Mouse (Mus musculus): ENCODE data around the gene Hspa1a. TPM values are rescaled to one million over a fixed set of nuclear protein-coding genes. Genes with fewer than 3 reads are reported as not detected.
A peak's percentile ranks its signal among the peaks of the same experiment; 100 is the strongest.
"Not testable (repeated sequence)": the region's sequence is repeated elsewhere in the genome, so short reads cannot be mapped to it uniquely, and the experiment has no call there.

Hspa1a gene
- polyA plus RNA-seq, 1 experiment from 2014 or later, result 5.8 TPM

DNA sequence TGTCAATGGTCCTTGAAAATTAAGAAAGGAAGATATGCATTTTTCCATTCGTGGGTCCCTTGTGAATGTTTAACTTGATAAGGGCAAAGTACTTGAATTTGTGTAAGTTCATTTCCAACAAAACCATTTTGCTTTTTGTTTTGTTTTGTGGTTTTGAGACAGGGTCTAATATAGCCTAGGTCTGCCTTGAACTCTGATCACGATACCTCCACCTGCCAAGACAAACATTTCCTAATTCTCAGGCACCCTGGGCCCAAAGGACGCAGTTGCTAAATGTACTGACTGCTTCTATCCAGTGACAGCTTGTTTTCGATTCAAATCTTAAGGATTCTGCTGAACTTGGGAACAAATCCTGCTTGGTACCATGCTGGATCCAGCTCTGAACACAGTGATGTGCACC lies 7.7 kb upstream of the Hspa1a start:
- H3K27ac ChIP-seq, result no peak overlapping the region
- 94% methylated on average over 4 of the region's 4 CpGs for WGBS
- no peak overlapping the region for H3K9ac ChIP-seq
- H3K36me3 ChIP-seq, result 0 out of 2 replicates have a peak, but pooled peaks cover 2% of the 10 kb centered on the region
- no peak for ATAC-seq (ENCODE audit: insufficient number of reproducible peaks, insufficient read depth, low FRiP score, low TSS enrichment, low read depth)
- H3K4me3 ChIP-seq, result no peak overlapping the region
- H3K27me3 ChIP-seq, result no peaks in the 10 kb centered on the region
- no peak overlapping the region for H3K4me2 ChIP-seq
- no peaks in the 10 kb centered on the region for H3K9me3 ChIP-seq
- peaks cover 13% of the 10 kb centered on the region for H3K4me1 ChIP-seq

GRCm38 (mm10) chr17:34978239-34978638 lies 6.3 kb upstream of the Hspa1a start:
- Histone ChIP-seq H3K36me3 (0 out of 2 replicates have a peak, but pooled peaks cover 2% of the 10 kb centered on the region), H3K9me3 (no peaks in the 10 kb centered on the region), H3K27me3 (peaks cover 4% of the 10 kb centered on the region; the same call in 1 of the 2 replicates), H3K4me3 (no peak overlapping the region), H3K27ac (no peak overlapping the region), H3K4me2 (no peak overlapping the region), H3K4me1 (peaks cover 13% of the 10 kb centered on the region), H3K9ac (no peak overlapping the region)
- 89% methylated on average over 27 of the region's 27 CpGs for WGBS
- ATAC-seq (ENCODE audit: insufficient number of reproducible peaks, insufficient read depth, low FRiP score, low TSS enrichment, low read depth), result no peak

DNA sequence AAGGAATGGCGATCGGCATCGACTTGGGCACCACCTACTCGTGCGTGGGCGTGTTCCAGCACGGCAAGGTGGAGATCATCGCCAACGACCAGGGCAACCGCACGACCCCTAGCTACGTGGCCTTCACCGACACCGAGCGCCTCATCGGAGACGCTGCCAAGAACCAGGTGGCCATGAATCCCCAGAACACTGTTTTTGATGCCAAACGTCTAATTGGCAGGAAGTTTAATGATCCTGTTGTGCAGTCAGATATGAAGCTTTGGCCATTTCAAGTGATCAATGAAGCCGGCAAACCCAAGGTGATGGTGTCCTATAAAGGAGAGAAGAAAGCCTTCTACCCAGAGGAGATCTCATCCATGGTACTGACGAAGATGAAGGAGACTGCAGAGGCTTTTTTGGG lies 5.0 kb upstream of the Hspa1a start:
- WGBS, result 94% methylated on average over 20 of the region's 20 CpGs

DNA sequence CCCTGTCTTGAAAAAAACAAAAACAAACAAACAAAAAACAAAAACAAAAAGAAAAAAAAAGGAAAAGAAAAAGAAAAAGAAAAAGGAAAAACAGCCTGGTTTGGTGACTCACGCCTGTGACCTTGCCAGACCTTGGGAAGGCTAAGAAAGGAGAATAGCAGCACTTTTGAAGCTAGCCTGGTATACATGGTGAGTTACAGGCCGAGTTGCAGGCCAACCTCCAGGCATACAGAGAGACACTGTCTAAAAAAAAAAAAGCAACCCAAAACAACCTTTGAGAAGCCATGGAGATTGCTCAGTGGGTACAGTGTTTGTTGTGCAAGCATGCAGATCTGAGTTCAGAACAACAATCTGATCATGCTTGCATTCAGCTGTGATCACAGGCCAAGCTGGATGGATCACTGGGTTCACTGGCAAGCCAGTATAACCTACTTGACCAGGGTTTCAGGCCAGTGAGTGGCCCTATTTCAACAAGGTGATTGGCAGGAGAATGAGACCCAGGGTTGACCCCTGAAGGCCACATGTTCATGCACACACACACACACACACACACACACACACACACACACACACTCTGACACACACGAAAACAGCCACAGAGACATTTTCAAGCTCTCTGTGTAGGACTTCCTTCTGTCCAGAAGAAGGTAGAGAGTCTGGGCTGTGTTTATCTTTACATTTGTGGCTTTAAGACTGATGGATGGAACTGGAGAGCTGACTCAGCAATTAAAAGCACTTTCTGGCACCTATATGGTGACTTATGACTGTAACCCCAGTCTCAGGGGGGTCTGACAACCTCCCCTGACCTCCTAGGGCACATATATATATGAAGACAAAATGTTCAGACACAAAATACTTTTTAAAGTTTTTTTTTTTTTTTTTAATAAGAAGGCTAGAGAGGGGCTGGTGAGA lies 3.9 kb upstream of the Hspa1a start:
- Histone ChIP-seq H3K27ac (no peak overlapping the region), H3K4me1 (peaks cover 10% of the 10 kb centered on the region), H3K9ac (no peak overlapping the region), H3K4me2 (no peak overlapping the region), H3K9me3 (no peaks in the 10 kb centered on the region), H3K4me3 (no peak overlapping the region), H3K36me3 (0 out of 2 replicates have a peak, but pooled peaks cover 2% of the 10 kb centered on the region), H3K27me3 (peaks cover 4% of the 10 kb centered on the region; the same call in 1 of the 2 replicates)
- ATAC-seq (ENCODE audit: insufficient number of reproducible peaks, insufficient read depth, low FRiP score, low TSS enrichment, low read depth), result no peak
- 78% methylated on average over 3 of the region's 3 CpGs for WGBS

More for the DNA sequence above, 5.0 kb upstream of the Hspa1a start:
- Histone ChIP-seq H3K36me3 (0 out of 2 replicates have a peak, but pooled peaks cover 2% of the 10 kb centered on the region), H3K4me1 (peaks cover 12% of the 10 kb centered on the region), H3K9ac (no peak overlapping the region), H3K4me2 (no peak overlapping the region), H3K4me3 (no peak overlapping the region), H3K9me3 (no peaks in the 10 kb centered on the region), H3K27ac (no peak overlapping the region), H3K27me3 (peaks cover 4% of the 10 kb centered on the region; the same call in 1 of the 2 replicates)
- no peak for ATAC-seq (ENCODE audit: insufficient number of reproducible peaks, insufficient read depth, low FRiP score, low TSS enrichment, low read depth)

DNA sequence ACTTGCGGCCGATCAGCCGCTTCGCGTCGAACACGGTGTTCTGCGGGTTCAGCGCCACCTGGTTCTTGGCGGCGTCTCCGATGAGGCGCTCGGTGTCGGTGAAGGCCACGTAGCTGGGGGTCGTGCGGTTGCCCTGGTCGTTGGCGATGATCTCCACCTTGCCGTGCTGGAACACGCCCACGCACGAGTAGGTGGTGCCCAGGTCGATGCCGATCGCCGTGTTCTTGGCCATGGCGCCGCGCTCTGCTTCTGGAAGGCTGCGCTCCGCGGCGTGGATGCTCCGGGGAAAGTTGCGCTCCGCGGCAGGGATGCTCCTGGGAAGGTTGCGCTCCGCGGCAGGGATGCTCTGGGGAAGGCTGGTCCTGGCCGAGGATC lies 275 bp downstream of the Hspa1a start:
- Histone ChIP-seq H3K27me3 (peaks cover 28% of the 10 kb centered on the region), H3K4me2 (peak overlapping the region; percentile 80), H3K4me3 (peak overlapping the region; percentile 45)
- H3K27ac ChIP-seq, H3K4me1 ChIP-seq, H3K9ac ChIP-seq, H3K36me3 ChIP-seq, H3K9me3 ChIP-seq: not testable (repeated sequence)
- WGBS, result 2% methylated on average over 28 of the region's 43 CpGs
- peak; percentile 44 for ATAC-seq (ENCODE audit: insufficient number of reproducible peaks, insufficient read depth, low FRiP score, low TSS enrichment, low read depth)

DNA sequence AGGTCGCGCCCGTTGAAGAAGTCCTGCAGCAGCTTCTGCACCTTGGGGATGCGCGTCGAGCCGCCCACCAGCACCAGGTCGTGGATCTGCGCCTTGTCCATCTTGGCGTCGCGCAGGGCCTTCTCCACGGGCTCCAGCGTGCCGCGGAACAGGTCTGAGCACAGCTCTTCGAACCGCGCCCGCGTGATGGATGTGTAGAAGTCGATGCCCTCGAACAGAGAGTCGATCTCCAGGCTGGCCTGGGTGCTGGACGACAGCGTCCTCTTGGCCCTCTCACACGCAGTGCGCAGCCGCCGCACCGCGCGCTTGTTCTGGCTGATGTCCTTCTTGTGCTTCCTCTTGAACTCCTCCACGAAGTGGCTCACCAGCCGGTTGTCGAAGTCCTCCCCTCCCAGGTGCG lies 1.1 kb downstream of the Hspa1a start:
- not testable (repeated sequence) for H3K4me1 ChIP-seq; H3K4me3 ChIP-seq; ATAC-seq (ENCODE audit: insufficient number of reproducible peaks, insufficient read depth, low FRiP score, low TSS enrichment, low read depth); H3K9me3 ChIP-seq; H3K9ac ChIP-seq; H3K36me3 ChIP-seq; H3K4me2 ChIP-seq; H3K27ac ChIP-seq
- 43% methylated on average over 25 of the region's 37 CpGs for WGBS
- peaks cover 28% of the 10 kb centered on the region for H3K27me3 ChIP-seq

- not testable (repeated sequence) for ATAC-seq (ENCODE audit: insufficient number of reproducible peaks, insufficient read depth, low FRiP score, low TSS enrichment, low read depth); H3K9me3 ChIP-seq; H3K27ac ChIP-seq; H3K4me2 ChIP-seq; H3K4me3 ChIP-seq; H3K9ac ChIP-seq; H3K36me3 ChIP-seq
- WGBS, result 70% methylated on average over 6 of the region's 11 CpGs
- Histone ChIP-seq H3K27me3 (peaks cover 28% of the 10 kb centered on the region), H3K4me1 (peaks cover 13% of the 10 kb centered on the region; the same call in 1 of the 2 replicates)
Measured at GRCm38 (mm10) chr17:34969822-34970221, 2.1 kb downstream of the Hspa1a start, which contains the start of gene Gm20481. Gene Gm20481 (plus strand): TSS chr17:34969912.

DNA sequence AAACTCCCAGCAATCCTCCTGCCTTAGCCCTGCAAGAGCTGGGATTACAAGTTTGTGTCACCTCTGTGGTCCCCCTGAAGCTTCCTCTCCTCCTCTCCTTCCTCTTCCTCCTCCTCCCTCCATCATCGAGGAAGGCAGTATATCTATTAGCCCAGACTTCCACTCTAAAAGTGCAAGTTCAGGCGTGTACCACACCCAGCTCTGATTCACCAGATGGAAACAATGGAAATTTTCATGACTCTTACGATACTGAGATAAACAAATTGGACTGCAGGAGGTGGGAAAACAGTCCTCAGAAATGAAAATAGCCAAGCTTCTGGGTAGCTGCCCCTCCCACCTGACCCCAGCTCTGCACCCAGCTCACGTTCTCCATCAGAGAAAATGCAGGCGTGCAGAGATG lies 6.3 kb downstream of the Hspa1a start:
- Histone ChIP-seq H3K4me3 (no peak overlapping the region), H3K9me3 (no peaks in the 10 kb centered on the region), H3K27ac (no peak overlapping the region), H3K27me3 (peaks cover 28% of the 10 kb centered on the region), H3K36me3 (no peaks in the 10 kb centered on the region), H3K9ac (no peak overlapping the region), H3K4me1 (peaks cover 13% of the 10 kb centered on the region), H3K4me2 (no peak overlapping the region)
- WGBS, result 66% methylated on average over 5 of the region's 5 CpGs
- no peak for ATAC-seq (ENCODE audit: insufficient number of reproducible peaks, insufficient read depth, low FRiP score, low TSS enrichment, low read depth)

- H3K27me3 ChIP-seq, result peaks cover 24% of the 10 kb centered on the region
- H3K36me3 ChIP-seq, result no peaks in the 10 kb centered on the region
- no peaks in the 10 kb centered on the region for H3K9me3 ChIP-seq
- WGBS, result 18% methylated on average over 1 of the region's 1 CpGs
- peak overlapping the region; percentile 39; the same call in 1 of the 2 replicates for H3K27ac ChIP-seq
- H3K4me3 ChIP-seq, result no peak overlapping the region
- H3K4me2 ChIP-seq, result no peak overlapping the region
- no peak overlapping the region for H3K9ac ChIP-seq
- peaks cover 20% of the 10 kb centered on the region for H3K4me1 ChIP-seq
- no peak for ATAC-seq (ENCODE audit: insufficient number of reproducible peaks, insufficient read depth, low FRiP score, low TSS enrichment, low read depth)
Measured at GRCm38 (mm10) chr17:34964640-34965049, 7.3 kb downstream of the Hspa1a start.

DNA sequence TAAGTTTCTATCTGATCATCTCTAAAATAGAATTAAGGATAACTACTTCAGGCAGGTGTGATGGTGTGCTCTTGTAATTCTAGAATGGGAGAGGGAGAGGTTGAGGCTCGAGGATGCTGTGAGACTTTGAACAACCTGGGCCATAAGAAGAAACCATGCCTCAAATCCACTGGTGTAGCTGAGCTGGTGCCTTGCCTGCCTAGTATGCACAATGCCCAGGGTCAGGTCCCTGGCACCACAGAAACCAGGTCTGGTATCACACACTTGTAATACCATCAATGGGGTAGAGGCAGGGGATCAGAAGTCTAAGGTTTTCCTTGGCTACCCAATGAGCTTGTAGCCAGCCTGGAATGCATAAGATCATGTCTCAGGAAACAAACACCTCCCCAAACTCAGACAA lies 9.1 kb downstream of the Hspa1a start:
- Histone ChIP-seq H3K36me3 (no peaks in the 10 kb centered on the region), H3K27ac (no peak overlapping the region)
- 57% methylated on average over 1 of the region's 1 CpGs for WGBS

DNA sequence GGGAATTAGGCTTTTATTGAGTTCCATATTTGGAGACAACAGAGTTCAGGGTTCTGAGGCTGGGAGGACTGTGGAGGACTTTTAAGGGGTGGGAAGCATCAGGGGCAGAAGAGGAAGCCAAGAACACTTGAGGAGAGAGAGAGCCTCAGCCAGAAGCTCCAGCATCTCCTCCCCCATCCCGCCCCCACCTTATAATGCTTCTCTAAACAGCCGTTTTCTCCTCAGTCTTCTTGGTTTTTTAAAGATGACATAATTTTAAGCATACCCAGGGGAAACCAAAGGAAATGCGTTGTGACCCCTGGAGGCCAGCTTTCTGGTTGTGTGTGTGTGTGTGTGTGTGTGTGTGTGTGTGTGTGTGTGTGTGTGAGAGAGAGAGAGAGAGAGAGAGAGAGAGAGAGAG lies 9.8 kb downstream of the Hspa1a start:
- no peak for ATAC-seq (ENCODE audit: insufficient number of reproducible peaks, insufficient read depth, low FRiP score, low TSS enrichment, low read depth)
- 18% methylated on average over 3 of the region's 3 CpGs for WGBS
- Histone ChIP-seq H3K36me3 (no peaks in the 10 kb centered on the region), H3K27ac (no peak overlapping the region), H3K4me3 (no peak overlapping the region), H3K9me3 (no peaks in the 10 kb centered on the region), H3K27me3 (peaks cover 4% of the 10 kb centered on the region; the same call in 1 of the 2 replicates), H3K9ac (no peak overlapping the region), H3K4me2 (no peak overlapping the region), H3K4me1 (peaks cover 20% of the 10 kb centered on the region)

More for the DNA sequence above, 9.1 kb downstream of the Hspa1a start:
- Histone ChIP-seq H3K4me1 (peaks cover 20% of the 10 kb centered on the region), H3K9me3 (no peaks in the 10 kb centered on the region), H3K27me3 (peaks cover 6% of the 10 kb centered on the region), H3K4me2 (no peak overlapping the region), H3K4me3 (no peak overlapping the region), H3K9ac (no peak overlapping the region)
- ATAC-seq (ENCODE audit: insufficient number of reproducible peaks, insufficient read depth, low FRiP score, low TSS enrichment, low read depth), result no peak
